Mouse (Mus musculus): Measurements from ENCODE around the gene Camta1.

The Camta1 gene

GRCm38 (mm10) chr4:150880364-150880763 lies 981.3 kb downstream of the Camta1 start:
- in situ Hi-C loops (cut with MboI, MseI) = loop anchor here (10.0 to 25.0 kb wide), 2 partner anchors 218 to 536 kb away; partner anchors contain the start of gene Slc45a1 (in 1 of the 2)

GRCm38 (mm10) chr4:150879631-150880030 lies 982.0 kb downstream of the Camta1 start:
- in situ Hi-C loops (cut with MboI, MseI) = loop anchor here (10.0 to 25.0 kb wide), 2 partner anchors 217 to 535 kb away; partner anchors contain the start of gene Slc45a1 (in 1 of the 2)

GRCm38 (mm10) chr4:150875393-150875792 lies 986.3 kb downstream of the Camta1 start:
- in situ Hi-C loops (cut with MboI, MseI) = loop anchor here in 1 of 2 experiments (25.0 kb wide), 1 partner anchor 213 kb away; the partner anchor contains the start of gene Slc45a1

- in situ Hi-C loops (cut with MboI, MseI) = loop anchor here in 1 of 2 experiments (5.0 kb wide), 1 partner anchor 102 kb away; no protein-coding TSS in a partner anchor
Measured at GRCm38 (mm10) chr4:150874416-150874815, 987.3 kb downstream of the Camta1 start.

- in situ Hi-C loops (cut with MboI, MseI) = loop anchor here in 1 of 2 experiments (5.0 kb wide), 1 partner anchor 100 kb away; no protein-coding TSS in a partner anchor
Measured at GRCm38 (mm10) chr4:150872681-150873080, 989.0 kb downstream of the Camta1 start.

- in situ Hi-C loops (cut with MboI, MseI) = loop anchor here in 1 of 2 experiments (5.0 kb wide), 1 partner anchor 100 kb away; no protein-coding TSS in a partner anchor
Measured at GRCm38 (mm10) chr4:150872139-150872651, 989.5 kb downstream of the Camta1 start.

- in situ Hi-C loops (cut with MboI, MseI) = loop anchor here in 1 of 2 experiments (5.0 kb wide), 1 partner anchor 99 kb away; no protein-coding TSS in a partner anchor
Measured at GRCm38 (mm10) chr4:150871392-150872138, 990.1 kb downstream of the Camta1 start.

GRCm38 (mm10) chr4:150870963-150871391 lies 990.7 kb downstream of the Camta1 start:
- in situ Hi-C loops (cut with MboI, MseI) = loop anchor here in 1 of 2 experiments (5.0 kb wide), 1 partner anchor 99 kb away; no protein-coding TSS in a partner anchor

GRCm38 (mm10) chr4:150869276-150870197 lies 992.1 kb downstream of the Camta1 start:
- in situ Hi-C loops (cut with MboI, MseI) = loop anchor here (5.0 to 10.0 kb wide), 2 partner anchors 97 to 205 kb away; no protein-coding TSS in a partner anchor

GRCm38 (mm10) chr4:150868859-150869258 lies 992.8 kb downstream of the Camta1 start:
- in situ Hi-C loops (cut with MboI, MseI) = loop anchor here in 1 of 2 experiments (10.0 kb wide), 1 partner anchor 204 kb away; no protein-coding TSS in a partner anchor

GRCm38 (mm10) chr4:150868161-150868560 lies 993.5 kb downstream of the Camta1 start:
- in situ Hi-C loops (cut with MboI, MseI) = loop anchor here in 1 of 2 experiments (10.0 kb wide), 1 partner anchor 203 kb away; no protein-coding TSS in a partner anchor

All from T-helper 17 cell (primary cell).